Mouse (Mus musculus) spleen, embryonic (tissue): ENCODE data around the gene Pramef25.
"Not testable (repeated sequence)": the region's sequence is repeated elsewhere in the genome, so short reads cannot be mapped to it uniquely, and the experiment has no call there.

ENCODE experiments used
- CTCF ChIA-PET: fragments of 350-600 bp; sonication (Branson Sonifier 250); formaldehyde crosslinking; loops from one replicate; lab custom pipeline; 2022; lab: Charles Lee

Pramef25 gene

GRCm38 (mm10) chr4:143950916-143951315, at the start of gene Pramef25:
Gene Pramef25 (minus strand): TSS chr4:143951016.
- CTCF ChIA-PET = not testable (repeated sequence)

DNA sequence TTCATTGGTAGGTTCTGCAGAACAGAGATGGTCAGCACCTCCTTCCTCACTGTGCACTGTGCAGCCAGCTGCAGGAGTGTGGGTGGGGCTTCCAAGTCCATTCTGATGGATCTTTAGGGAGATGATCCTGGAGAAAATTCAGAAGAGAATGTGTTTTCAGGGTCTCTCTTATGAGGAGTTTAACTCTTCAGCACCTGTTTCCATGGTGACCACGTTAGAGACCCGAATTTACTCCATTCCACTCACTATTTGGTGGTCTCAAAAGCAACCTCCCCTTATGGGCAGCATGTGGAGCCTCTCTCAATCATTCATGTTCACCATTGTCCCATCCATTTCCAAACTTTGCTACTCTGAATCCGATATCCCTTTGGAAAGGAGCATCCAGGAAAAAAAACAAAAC, 43.5 kb upstream of the Pramef25 start, which contains the start of gene Pramef17:
TSS of gene Pramef17 (minus strand) at position 101 of the 400 bp plus-strand sequence.
- CTCF ChIA-PET = not testable (repeated sequence)

- CTCF ChIA-PET = not testable (repeated sequence)
Measured at GRCm38 (mm10) chr4:143988126-143988525, 37.3 kb upstream of the Pramef25 start.

DNA sequence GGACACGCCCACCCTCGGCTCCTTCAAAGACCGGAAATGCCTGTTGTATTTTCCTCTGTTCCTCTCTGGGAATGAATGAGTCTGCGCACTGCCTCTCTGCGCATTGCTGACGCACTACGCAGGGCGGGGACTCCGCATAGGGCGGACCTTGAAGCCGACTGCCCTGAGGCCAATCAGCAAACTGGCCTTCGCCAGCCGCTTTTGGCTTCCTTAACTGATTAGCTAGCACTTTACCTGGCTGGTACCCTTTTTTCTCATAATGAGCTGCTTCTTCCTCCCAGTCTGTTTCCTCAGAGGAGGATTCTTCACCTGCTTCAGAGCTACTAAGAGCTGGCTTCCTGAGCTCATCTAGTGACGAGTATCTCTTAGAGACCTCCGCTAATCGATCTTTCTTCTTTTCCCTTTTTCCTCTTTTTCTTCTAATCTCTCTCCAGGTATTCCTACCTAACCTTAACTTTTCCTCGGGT, 36.7 kb upstream of the Pramef25 start:
- CTCF ChIA-PET = not testable (repeated sequence)

GRCm38 (mm10) chr4:143985733-143986132, 34.9 kb upstream of the Pramef25 start:
- CTCF ChIA-PET = not testable (repeated sequence)

DNA sequence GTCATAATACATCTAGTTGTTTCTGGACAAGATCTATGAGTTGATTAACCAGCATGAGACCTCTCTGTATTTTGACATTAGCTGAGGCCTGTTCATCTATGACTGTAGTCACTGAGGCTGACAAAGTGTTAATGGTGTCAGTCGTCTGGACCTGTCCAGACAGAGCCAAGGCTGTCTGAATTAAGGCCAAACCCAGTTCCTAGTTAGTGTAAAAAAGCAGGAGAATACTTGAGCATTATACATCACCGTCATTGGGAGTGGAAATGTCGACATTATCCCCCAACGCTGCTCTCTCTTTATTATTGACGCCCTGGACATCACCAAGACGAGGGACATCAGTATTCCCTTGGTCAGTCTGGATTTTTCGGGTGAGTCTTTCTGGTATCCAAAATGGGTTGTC, 34.3 kb upstream of the Pramef25 start:
- CTCF ChIA-PET = not testable (repeated sequence)

- CTCF ChIA-PET = not testable (repeated sequence)
Measured at GRCm38 (mm10) chr4:143983446-143983845, 32.6 kb upstream of the Pramef25 start.

- CTCF ChIA-PET = not testable (repeated sequence)
Measured at GRCm38 (mm10) chr4:143966850-143967249, 16.0 kb upstream of the Pramef25 start, which contains the start of gene Gm13101. Gene Gm13101 (minus strand): TSS chr4:143966950.

GRCm38 (mm10) chr4:143900280-143900679, 50.5 kb downstream of the Pramef25 start, which contains the start of gene Pramef6:
Gene Pramef6 (minus strand): TSS chr4:143900380.
- CTCF ChIA-PET = not testable (repeated sequence)
